ENCODE assay signal across 1 mouse cellular context in the genomic region with DNA sequence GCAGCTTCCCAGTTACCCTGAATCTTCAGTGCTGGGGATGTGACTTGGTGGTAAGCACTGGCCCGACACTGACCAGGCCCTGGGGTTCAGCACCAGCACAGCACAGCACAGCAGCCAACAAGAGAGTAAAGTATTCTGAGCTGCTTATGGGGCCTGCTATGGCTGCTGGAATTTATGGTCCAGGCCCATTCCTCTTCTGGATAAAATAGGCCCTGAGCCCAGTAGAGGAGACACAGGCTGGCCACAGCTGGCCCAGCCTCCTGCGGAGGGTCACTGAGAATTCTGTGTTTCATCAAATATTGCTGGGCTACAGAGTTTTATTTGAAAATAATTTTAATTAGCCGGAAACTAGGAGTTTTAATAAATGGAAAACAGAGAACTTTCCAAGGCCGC.
TF ChIP-seq lines count a peak whose summit lies in the region.

No protein-coding gene starts in this region.

TF ChIP-seq in CH12.LX, 34 proteins besides CTCF, POLR2A, EP300 and RAD21 (continued from another document):
- TF ChIP-seq KAT2A (IDR thresholded peaks at IDR 0.05; ENCODE audit: insufficient replicate concordance, low read length) (no peak), RCOR1 (conservative IDR thresholded peaks at IDR 0.05; ENCODE audit: low read depth, low read length) (no peak), TBP (conservative IDR thresholded peaks at IDR 0.05; ENCODE audit: low read depth, low read length) (no peak), ZMIZ1 (IDR thresholded peaks at IDR 0.05; ENCODE audit: low read depth, low read length) (no peak), MAX (IDR thresholded peaks at IDR 0.05; ENCODE audit: low read length) (no peak), NELFE (IDR thresholded peaks at IDR 0.05; ENCODE audit: low read depth, low read length) (no peak), ZNF384 (IDR thresholded peaks at IDR 0.05; ENCODE audit: low read depth, low read length) (no peak), USF2 (conservative IDR thresholded peaks at IDR 0.05; ENCODE audit: low read depth, low read length) (no peak), HCFC1 (IDR thresholded peaks at IDR 0.05; ENCODE audit: low read depth, low read length) (no peak), POLR2AphosphoS2 (IDR thresholded peaks at IDR 0.05; ENCODE audit: low read depth, low read length) (no peak), MXI1 (IDR thresholded peaks at IDR 0.05; ENCODE audit: low read depth, low read length) (no peak)
